ENCODE assay signal across 8 mouse cellular contexts in the genomic region with DNA sequence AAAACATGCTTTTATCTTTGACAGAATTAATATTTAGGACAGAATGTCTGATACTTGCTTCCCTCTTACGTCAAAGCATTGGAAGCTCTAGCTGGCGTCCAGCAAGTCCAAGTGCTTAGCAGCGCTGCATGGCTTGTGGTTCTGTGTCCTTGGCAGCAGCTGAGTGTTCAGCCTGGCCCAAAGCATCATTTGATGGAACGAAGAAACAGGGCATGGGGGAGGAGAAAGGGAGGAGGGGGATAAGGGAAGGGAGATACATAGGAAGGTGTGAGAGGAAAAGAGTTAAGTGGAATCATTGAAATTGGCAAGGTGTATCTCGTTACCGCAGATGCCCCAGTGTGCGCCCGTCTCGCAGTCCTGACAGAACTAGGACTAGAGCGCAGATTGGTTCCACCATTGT.
DNase-seq lines count a peak whose midpoint lies in the region; ATAC-seq lines count a peak whose summit lies in the region.

No protein-coding gene starts in this region.

- H3K4me1 ChIP-seq in hindbrain, embryonic 16.5 days (ENCODE audit: control insufficient read depth, insufficient read depth, low read depth, low read length) = 0 out of 2 replicates have a peak, but pooled peaks cover 2% of the 10 kb centered on the region
- H3K4me1 ChIP-seq in hindbrain, embryonic 11.5 days (replicated peaks; ENCODE audit: control insufficient read depth, insufficient read depth, low read length) = no peaks in the 10 kb centered on the region
- no peaks in the 10 kb centered on the region; the same call in 1 of the 2 replicates for H3K4me1 ChIP-seq in brown adipose tissue, adult 24 weeks (ENCODE audit: control insufficient read depth, insufficient read depth, insufficient read length, low read length)
- no peaks in the 10 kb centered on the region for H3K4me1 ChIP-seq in neural tube, embryonic 15.5 days

- no peak for DNase-seq in hindbrain, embryonic 11.5 days (ENCODE audit: low spot score)
- peak; percentile 72 to 86 for DNase-seq in heart, adult 18-20 months
- peak; percentile 18 to 45 for DNase-seq in layer of hippocampus, postnatal 25 days (ENCODE audit: extremely low spot score in 1 of 2, low spot score in 1 of 2)
- DNase-seq in frontal cortex, postnatal 10 days (ENCODE audit: low spot score in 2 of 2) = no peak

- no peak overlapping the region for H3K27ac ChIP-seq in hindbrain, embryonic 16.5 days (ENCODE audit: low read depth, low read length)
- no peak overlapping the region for H3K27ac ChIP-seq in hindbrain, embryonic 11.5 days (ENCODE audit: low read depth, low read length)
- H3K27ac ChIP-seq in brown adipose tissue, adult 24 weeks (replicated peaks; ENCODE audit: low read depth, low read length) = peak overlapping the region; percentile 36; the same call in 1 of the 2 replicates
- no peak overlapping the region for H3K27ac ChIP-seq in neural tube, embryonic 15.5 days (replicated peaks)

- H3K4me2 ChIP-seq in hindbrain, embryonic 16.5 days (ENCODE audit: low read length) = no peak overlapping the region
- no peak overlapping the region for H3K4me2 ChIP-seq in hindbrain, embryonic 11.5 days (replicated peaks; ENCODE audit: low read depth, low read length)
- H3K4me2 ChIP-seq in neural tube, embryonic 15.5 days = no peak overlapping the region

- peak; percentile 50; the same call in 1 of the 2 replicates for ATAC-seq in hindbrain, embryonic 16.5 days
- ATAC-seq in hindbrain, embryonic 11.5 days (ENCODE audit: low FRiP score) = no peak
- ATAC-seq in neural tube, embryonic 15.5 days (ENCODE audit: low FRiP score) = no peak
- no peak for ATAC-seq in inflammation-experienced regulatory T-cells, adult 6 months

- H3K36me3 ChIP-seq in hindbrain, embryonic 16.5 days (ENCODE audit: control insufficient read depth, insufficient read depth, low read length) = no peaks in the 10 kb centered on the region
- H3K36me3 ChIP-seq in hindbrain, embryonic 11.5 days (ENCODE audit: control insufficient read depth, insufficient read depth, low read length) = no peaks in the 10 kb centered on the region
- H3K36me3 ChIP-seq in neural tube, embryonic 15.5 days = no peaks in the 10 kb centered on the region

- H3K27me3 ChIP-seq in hindbrain, embryonic 16.5 days (replicated peaks; ENCODE audit: control insufficient read depth, insufficient read depth, low read length) = no peaks in the 10 kb centered on the region
- H3K27me3 ChIP-seq in hindbrain, embryonic 11.5 days (ENCODE audit: control insufficient read depth, insufficient read depth, low read length) = no peaks in the 10 kb centered on the region
- no peaks in the 10 kb centered on the region for H3K27me3 ChIP-seq in neural tube, embryonic 15.5 days (replicated peaks)

- H3K4me3 ChIP-seq in hindbrain, embryonic 16.5 days (ENCODE audit: low read length) = no peak overlapping the region
- H3K4me3 ChIP-seq in hindbrain, embryonic 11.5 days (ENCODE audit: low read depth, low read length) = no peak overlapping the region
- no peak overlapping the region for H3K4me3 ChIP-seq in brown adipose tissue, adult 24 weeks (ENCODE audit: insufficient read depth, low read depth, low read length)
- H3K4me3 ChIP-seq in neural tube, embryonic 15.5 days (replicated peaks) = no peak overlapping the region

- WGBS in hindbrain, embryonic 16.5 days = 85% methylated on average over 10 of the region's 10 CpGs
- 90% methylated on average over 10 of the region's 10 CpGs for WGBS in hindbrain, embryonic 11.5 days
- 88% methylated on average over 10 of the region's 10 CpGs for WGBS in neural tube, embryonic 15.5 days

- H3K9ac ChIP-seq in hindbrain, embryonic 16.5 days (ENCODE audit: low read depth, low read length) = no peak overlapping the region
- H3K9ac ChIP-seq in hindbrain, embryonic 11.5 days (ENCODE audit: low read depth, low read length) = no peak overlapping the region
- H3K9ac ChIP-seq in neural tube, embryonic 15.5 days (replicated peaks) = no peak overlapping the region

- H3K9me3 ChIP-seq in hindbrain, embryonic 16.5 days (ENCODE audit: control insufficient read depth, low read length) = no peaks in the 10 kb centered on the region
- no peaks in the 10 kb centered on the region for H3K9me3 ChIP-seq in hindbrain, embryonic 11.5 days (ENCODE audit: control insufficient read depth, low read length)
- no peaks in the 10 kb centered on the region for H3K9me3 ChIP-seq in neural tube, embryonic 15.5 days (replicated peaks)

Comparison
In these comparisons a context has a peak if more than half of its experiments do, and no peak if none do; other contexts are left out.
1. DNase-seq: peak in heart, adult 18-20 months (2 of 2) and layer of hippocampus, postnatal 25 days (2 of 2); none in hindbrain, embryonic 11.5 days (single experiment) and frontal cortex, postnatal 10 days (0 of 2).